Mouse (Mus musculus) cortical plate, adult 2 months (tissue): ENCODE measurements around the gene Ppp1r37.

Experiments
- CTCF ChIP-seq: fragments of 200-500 bp; IDR thresholded peaks from 2 replicates; pipeline ENCODE4 v1.5.1; 2011; ENCODE audit warnings: mild to moderate bottlenecking, control low read depth, low read length; ENCODE audit not compliant: insufficient read depth; ENCODE audit errors: extremely low read depth
- POLR2A ChIP-seq: fragments of 200-500 bp; IDR thresholded peaks from 2 replicates; pipeline ENCODE4 v1.6.1; 2011; ENCODE audit warnings: mild to moderate bottlenecking, low read length, control low read depth; ENCODE audit not compliant: insufficient read depth; ENCODE audit errors: extremely low read depth

DNA sequence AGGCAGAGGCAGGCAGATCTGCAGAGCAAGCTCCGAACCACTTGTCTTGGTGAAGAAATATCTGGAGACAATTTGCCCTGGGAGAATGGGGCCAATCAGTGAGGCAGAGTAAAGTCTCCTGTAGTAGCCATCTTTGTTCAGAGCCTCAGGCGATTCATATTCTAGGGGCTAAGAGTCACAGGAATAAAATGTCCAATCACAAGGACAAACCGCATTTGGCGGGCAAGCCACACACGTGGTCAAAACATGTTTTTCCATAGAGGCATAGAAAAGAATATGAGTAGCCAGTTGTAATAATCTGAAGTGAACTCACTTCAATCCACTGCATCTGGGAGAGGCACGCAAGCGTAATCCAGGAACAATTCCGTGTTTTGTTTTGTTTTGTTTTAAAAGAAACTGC lies 79.6 kb downstream of the Ppp1r37 start:
- TF ChIP-seq CTCF: no peak
- no peak for TF ChIP-seq POLR2A
